Mouse (Mus musculus) heart, embryonic 15.5 days (tissue): ENCODE data around the gene Ppm1f. TPM values are rescaled to one million over a fixed set of nuclear protein-coding genes. Genes with fewer than 3 reads are reported as not detected.
"Not testable (repeated sequence)": the region's sequence is repeated elsewhere in the genome, so short reads cannot be mapped to it uniquely, and the experiment has no call there.

Source experiments
- ATAC-seq: fragments of 200-750 bp; cut with Nextera tagmentation; replicated peaks from 2 replicates; pipeline ENCODE4 v1.8.0; 2017; ENCODE audit warnings: low read depth, moderate TSS enrichment; ENCODE audit not compliant: insufficient number of reproducible peaks, insufficient read depth, low FRiP score
- H3K27ac ChIP-seq: fragments of 300-500 bp; sonication (generic); 2 replicates; pipeline ENCODE4 v1.5.1; 2015; ENCODE audit warnings: mild to moderate bottlenecking, inconsistent platforms
- H3K27me3 ChIP-seq: fragments of 300-500 bp; sonication (generic); 2 replicates; pipeline ENCODE4 v1.6.1; 2015; ENCODE audit warnings: inconsistent platforms
- H3K36me3 ChIP-seq: fragments of 300-500 bp; sonication (generic); 2 replicates; pipeline ENCODE4 v1.6.1; 2015; ENCODE audit warnings: mild to moderate bottlenecking, inconsistent platforms
- H3K4me1 ChIP-seq: fragments of 300-500 bp; sonication (generic); replicated peaks from 2 replicates; pipeline ENCODE4 v1.6.1; 2015; ENCODE audit warnings: inconsistent platforms
- H3K4me2 ChIP-seq: fragments of 300-500 bp; sonication (generic); 2 replicates; pipeline ENCODE4 v1.6.1; 2015; ENCODE audit warnings: inconsistent platforms, mild to moderate bottlenecking, moderate library complexity
- H3K4me3 ChIP-seq: fragments of 300-500 bp; sonication (generic); 2 replicates; pipeline ENCODE4 v1.5.1; 2015; ENCODE audit warnings: mild to moderate bottlenecking, inconsistent platforms
- H3K9ac ChIP-seq: fragments of 300-500 bp; sonication (generic); 2 replicates; pipeline ENCODE4 v1.6.1; 2015; ENCODE audit warnings: mild to moderate bottlenecking, inconsistent platforms
- H3K9me3 ChIP-seq: fragments of 300-500 bp; sonication (generic); replicated peaks from 2 replicates; pipeline ENCODE4 v1.6.1; 2016; ENCODE audit warnings: inconsistent platforms
- WGBS: fragments of 180-500 bp; shearing (Covaris S2); methylation state at CpG from one replicate; pipeline ENCODE4 v1.1.7; 2015; ENCODE audit warnings: mixed read lengths; 5-methylcytosine and 5-hydroxymethylcytosine counted together
- polyA plus RNA-seq: library from polyadenylated mRNA; unstranded; fragments of >200 nt; fragmentation: Nextera tagmentation; extraction: Ambion mirVana; gene quantifications from 2 replicates; pipeline ENCODE4 v1.2.1, GENCODE M21; 2015

The Ppm1f gene
- 23.4 and 28.8 TPM in 2 replicates for polyA plus RNA-seq

DNA sequence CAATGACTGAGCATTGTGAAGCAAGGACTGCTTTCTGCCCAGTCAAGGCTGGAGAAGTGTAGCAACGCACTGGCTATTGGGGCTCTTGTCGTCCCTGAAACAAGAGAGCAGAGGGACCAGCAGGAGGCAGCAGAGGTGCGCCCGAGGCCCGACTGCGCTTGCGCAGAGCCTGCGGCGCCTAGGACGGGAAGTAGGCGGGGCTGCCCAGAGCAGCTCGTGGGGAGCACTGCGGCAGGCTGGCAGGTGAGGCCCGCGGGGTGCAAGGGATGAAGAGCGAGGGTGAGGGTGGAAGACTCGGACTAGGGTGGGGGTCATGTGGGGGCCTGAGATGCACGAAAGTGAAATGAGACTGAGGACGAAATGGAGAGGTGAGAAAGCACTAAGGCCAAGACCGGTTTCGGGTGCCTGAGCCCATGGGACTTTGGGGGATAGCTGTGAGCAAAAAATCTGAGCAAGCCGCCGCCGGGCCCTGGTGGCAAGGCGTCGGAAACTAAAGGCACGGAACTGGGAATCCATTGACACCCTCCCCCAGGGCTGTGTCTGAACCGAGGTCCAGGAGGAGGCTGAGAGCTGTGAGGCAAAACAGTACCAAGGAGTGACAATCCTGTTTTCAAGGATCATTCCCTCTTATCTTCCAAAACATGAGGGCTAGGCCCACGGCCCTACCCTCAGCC lies at the start of gene Ppm1f:
TSS of gene Ppm1f (plus strand) at position 88 of the 674 bp plus-strand sequence.
- WGBS = under 1% methylated on average over 29 of the region's 29 CpGs
- ATAC-seq = peak; percentile 88
- H3K4me1 ChIP-seq = peaks cover 12% of the 10 kb centered on the region
- peak within 1 kb of the TSS; percentile 83 for H3K4me2 ChIP-seq
- H3K4me3 ChIP-seq = peak within 1 kb of the TSS; percentile 69
- H3K36me3 ChIP-seq = peaks cover 26% of the 10 kb centered on the region
- H3K27me3 ChIP-seq = no peaks in the 10 kb centered on the region
- H3K9ac ChIP-seq = peak within 1 kb of the TSS; percentile 70
- H3K9me3 ChIP-seq = no peaks in the 10 kb centered on the region
- peak within 1 kb of the TSS; percentile 66 for H3K27ac ChIP-seq

DNA sequence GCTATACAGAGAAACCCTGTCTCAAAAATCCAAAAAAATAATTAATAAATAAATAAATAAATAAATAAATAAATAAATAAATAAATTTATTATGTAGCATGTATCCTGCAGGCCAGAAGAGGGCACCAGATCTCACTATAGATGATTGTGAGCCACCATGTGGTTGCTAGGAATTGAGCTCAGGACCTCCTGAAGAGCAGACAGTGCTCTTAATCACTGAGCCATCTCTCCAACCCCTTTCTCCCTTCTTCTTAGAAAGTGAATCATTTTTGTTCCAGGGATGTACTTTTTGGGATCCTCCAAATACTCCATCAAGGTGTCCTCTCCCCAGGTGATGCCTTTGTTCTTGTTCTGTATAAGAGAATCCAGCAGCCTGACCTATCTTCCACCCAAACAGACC lies 47.1 kb upstream of the Ppm1f start:
- Histone ChIP-seq H3K27me3 (no peaks in the 10 kb centered on the region), H3K4me2 (no peak overlapping the region), H3K9me3 (no peaks in the 10 kb centered on the region), H3K9ac (no peak overlapping the region), H3K27ac (no peak overlapping the region), H3K4me1 (no peaks in the 10 kb centered on the region), H3K4me3 (no peak overlapping the region), H3K36me3 (no peaks in the 10 kb centered on the region)
- ATAC-seq = no peak

DNA sequence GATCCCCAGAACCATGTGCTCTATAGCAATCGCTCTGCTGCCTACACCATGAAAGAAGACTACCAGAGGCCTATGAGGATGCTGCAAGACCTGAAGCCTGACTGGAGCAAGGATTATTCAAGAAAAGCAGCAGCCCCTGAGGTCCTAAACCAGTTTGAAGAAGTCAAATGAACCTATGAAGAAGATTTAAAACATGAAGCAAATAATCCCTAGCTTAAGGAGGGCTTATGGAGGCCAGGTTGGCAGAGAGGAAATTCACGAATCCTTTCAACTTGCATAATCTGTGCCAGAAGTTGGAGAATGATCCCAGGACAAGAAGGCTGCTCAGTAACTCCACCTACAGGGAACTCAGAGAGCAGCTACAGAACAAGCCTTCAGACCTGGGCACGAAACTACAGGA lies 43.9 kb upstream of the Ppm1f start:
- Histone ChIP-seq H3K9ac (no peak overlapping the region), H3K4me1 (no peaks in the 10 kb centered on the region), H3K27ac (no peak overlapping the region), H3K36me3 (no peaks in the 10 kb centered on the region), H3K9me3 (no peaks in the 10 kb centered on the region), H3K4me2 (no peak overlapping the region), H3K27me3 (no peaks in the 10 kb centered on the region), H3K4me3 (no peak overlapping the region)
- WGBS = 79% methylated on average over 3 of the region's 3 CpGs
- ATAC-seq = no peak

DNA sequence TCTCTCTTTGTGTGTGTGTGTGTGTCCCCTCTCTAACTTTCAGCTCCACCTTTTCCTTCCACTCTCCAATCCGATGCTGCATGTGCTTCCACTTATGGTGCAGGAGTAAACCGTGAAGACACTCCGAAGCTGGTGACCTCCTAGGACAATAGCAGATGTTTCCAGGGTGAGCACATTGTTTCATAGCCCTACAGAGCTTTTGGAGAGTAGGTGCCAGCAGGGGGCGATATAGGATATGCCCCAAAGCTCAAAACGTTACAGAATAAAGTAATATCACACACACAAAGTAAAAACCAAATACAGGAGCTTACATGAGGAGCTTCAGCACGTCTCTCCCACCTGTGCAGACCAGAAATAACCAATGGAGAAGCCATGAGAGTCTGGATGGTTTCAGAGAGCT lies 41.4 kb upstream of the Ppm1f start:
- no peak overlapping the region for H3K4me2 ChIP-seq

DNA sequence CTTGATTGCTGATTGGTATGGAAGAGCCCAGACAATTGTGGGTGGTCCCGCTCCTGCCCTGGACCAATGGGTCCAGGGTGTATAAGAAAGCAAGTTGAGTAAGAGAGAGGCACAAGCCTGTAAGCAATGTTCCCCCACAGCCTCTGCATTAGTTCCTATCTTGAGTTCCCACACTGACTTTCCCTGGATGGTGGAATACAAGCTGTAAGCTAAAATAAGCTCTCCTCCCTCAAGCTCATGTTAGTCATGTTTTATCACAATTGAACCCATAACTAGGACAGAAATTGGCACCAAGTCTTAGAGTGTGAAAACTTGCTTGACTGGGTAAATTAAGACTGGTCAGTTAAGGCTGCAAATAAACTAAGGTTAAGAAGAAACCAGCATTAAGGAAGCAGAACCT lies 40.7 kb upstream of the Ppm1f start:
- no peak overlapping the region for H3K4me3 ChIP-seq
- no peak overlapping the region for H3K4me2 ChIP-seq
- H3K9ac ChIP-seq = no peak overlapping the region
- no peaks in the 10 kb centered on the region for H3K9me3 ChIP-seq
- WGBS = 93% methylated on average over 1 of the region's 1 CpGs
- no peaks in the 10 kb centered on the region for H3K36me3 ChIP-seq
- H3K27ac ChIP-seq = no peak overlapping the region
- ATAC-seq = no peak
- no peaks in the 10 kb centered on the region for H3K27me3 ChIP-seq
- H3K4me1 ChIP-seq = no peaks in the 10 kb centered on the region

More for the DNA sequence above, 41.4 kb upstream of the Ppm1f start:
- H3K27ac ChIP-seq = no peak overlapping the region
- no peak for ATAC-seq
- no peaks in the 10 kb centered on the region for H3K36me3 ChIP-seq
- no peaks in the 10 kb centered on the region for H3K27me3 ChIP-seq
- WGBS = 26% methylated on average over 6 of the region's 6 CpGs
- no peak overlapping the region for H3K4me3 ChIP-seq
- no peaks in the 10 kb centered on the region for H3K9me3 ChIP-seq
- no peaks in the 10 kb centered on the region for H3K4me1 ChIP-seq
- no peak overlapping the region for H3K9ac ChIP-seq

DNA sequence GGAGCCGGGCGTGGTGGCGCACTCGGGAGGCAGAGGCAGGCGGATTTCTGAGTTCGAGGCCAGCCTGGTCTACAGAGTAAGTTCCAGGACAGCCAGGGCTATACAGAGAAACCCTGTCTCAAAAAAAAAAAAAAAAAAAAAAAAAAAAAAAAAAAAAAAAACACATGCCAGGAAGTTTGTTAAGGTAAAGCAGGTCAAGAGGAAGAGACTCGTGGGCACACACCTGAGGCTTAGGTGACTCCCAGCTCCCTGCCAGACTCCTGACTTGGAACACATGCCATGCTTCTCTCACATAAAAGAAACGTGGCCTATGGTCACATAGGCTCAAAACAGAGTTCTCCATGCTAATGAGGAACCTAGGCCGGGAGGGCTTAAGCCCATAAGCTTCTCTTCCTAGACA lies 40.2 kb upstream of the Ppm1f start:
- not testable (repeated sequence) for H3K27ac ChIP-seq, H3K9ac ChIP-seq, H3K4me3 ChIP-seq, H3K4me1 ChIP-seq, H3K27me3 ChIP-seq, H3K9me3 ChIP-seq, ATAC-seq, H3K4me2 ChIP-seq, H3K36me3 ChIP-seq
- 81% methylated on average over 9 of the region's 9 CpGs for WGBS

DNA sequence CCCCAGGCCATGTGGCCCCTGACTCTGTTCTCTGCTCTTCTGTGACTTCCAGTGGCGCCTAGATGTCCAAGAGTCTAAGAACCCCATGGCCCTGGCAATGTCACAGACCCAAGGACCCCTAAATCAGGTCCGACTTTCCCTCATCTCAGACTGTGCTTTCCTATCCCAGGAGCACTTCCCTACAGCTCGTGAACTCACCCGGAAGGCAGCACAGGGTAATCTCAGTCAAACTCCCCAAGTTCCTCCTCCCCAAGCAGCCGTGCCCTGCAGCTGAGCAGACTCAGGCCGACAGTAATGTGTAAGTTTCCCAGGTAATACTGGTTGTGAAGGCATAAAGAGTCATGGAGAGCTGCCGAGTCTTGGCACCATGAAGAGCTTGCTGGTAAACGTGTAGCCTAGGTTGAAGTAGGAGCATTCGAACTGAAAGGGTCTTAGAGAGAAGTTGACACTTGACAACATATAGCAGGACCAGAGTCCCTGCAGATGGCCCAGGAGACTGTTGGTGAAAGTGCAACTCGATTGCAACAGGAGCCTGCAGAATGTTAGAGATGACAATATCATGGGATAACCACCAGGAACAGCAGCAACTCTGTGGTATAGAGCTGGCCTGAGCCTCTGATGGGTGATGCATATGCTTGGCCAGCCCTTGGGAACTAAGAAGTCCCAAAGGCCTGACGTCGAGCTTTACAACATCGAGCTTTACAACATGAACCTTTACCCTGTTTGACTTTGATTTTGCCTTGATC lies 39.4 kb upstream of the Ppm1f start:
- ATAC-seq = no peak
- 66% methylated on average over 13 of the region's 13 CpGs for WGBS
- no peak overlapping the region for H3K9ac ChIP-seq
- H3K4me2 ChIP-seq = no peak overlapping the region
- H3K36me3 ChIP-seq = no peaks in the 10 kb centered on the region
- no peaks in the 10 kb centered on the region for H3K4me1 ChIP-seq
- H3K9me3 ChIP-seq = no peaks in the 10 kb centered on the region
- H3K27me3 ChIP-seq = no peaks in the 10 kb centered on the region
- no peak overlapping the region for H3K27ac ChIP-seq
- H3K4me3 ChIP-seq = no peak overlapping the region

DNA sequence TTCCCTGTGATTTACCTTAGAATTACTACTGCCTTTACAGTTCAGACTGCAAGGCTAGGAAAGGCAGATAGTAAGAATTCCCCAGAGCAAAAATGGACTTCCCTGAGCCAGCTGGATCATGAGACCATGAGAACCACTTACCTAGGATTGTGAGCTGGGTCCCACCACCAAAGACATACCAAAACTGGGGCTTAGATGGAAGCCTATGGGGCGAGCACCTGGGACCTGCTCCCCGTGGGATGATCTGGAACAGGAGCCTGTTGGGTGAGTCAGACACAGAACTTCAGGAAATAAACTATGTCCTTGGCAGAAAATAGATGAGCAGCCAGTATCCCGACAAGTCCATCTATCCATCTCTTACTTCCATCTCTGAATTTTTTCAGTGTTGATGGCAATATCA lies 34.0 kb upstream of the Ppm1f start:
- ATAC-seq = no peak
- Histone ChIP-seq H3K4me2 (no peak overlapping the region), H3K27ac (no peak overlapping the region), H3K4me1 (peaks cover 3% of the 10 kb centered on the region; the same call in 1 of the 2 replicates), H3K9me3 (no peaks in the 10 kb centered on the region), H3K36me3 (no peaks in the 10 kb centered on the region), H3K9ac (no peak overlapping the region), H3K4me3 (no peak overlapping the region), H3K27me3 (no peaks in the 10 kb centered on the region)
- WGBS = 63% methylated on average over 3 of the region's 3 CpGs

DNA sequence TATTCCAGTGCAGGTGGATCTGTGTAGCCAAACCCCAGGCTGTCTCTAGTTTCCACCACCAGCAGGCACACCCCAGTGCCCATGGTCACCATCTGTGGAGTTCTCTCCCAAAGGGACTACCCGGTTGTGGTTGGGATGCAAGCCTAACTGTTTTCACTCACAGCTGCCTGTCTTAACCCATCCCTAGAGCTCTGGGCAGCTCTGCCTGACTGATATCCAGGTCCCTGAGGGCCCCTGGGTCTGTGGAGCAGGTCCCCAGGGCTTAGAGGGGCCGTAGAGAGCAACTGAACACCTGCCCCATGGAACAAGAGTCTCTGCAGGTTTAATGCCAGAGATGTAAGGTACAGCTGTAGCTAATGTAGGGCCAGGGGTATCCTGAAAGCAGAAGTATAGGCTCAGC lies 32.3 kb upstream of the Ppm1f start, which contains the start of gene Igll1:
TSS of gene Igll1 (minus strand) at position 8 of the 400 bp plus-strand sequence.
- no peaks in the 10 kb centered on the region for H3K9me3 ChIP-seq
- no peak within 1 kb of the TSS for H3K4me3 ChIP-seq
- WGBS = 57% methylated on average over 2 of the region's 2 CpGs
- H3K4me2 ChIP-seq = no peak within 1 kb of the TSS
- no peak within 1 kb of the TSS for H3K9ac ChIP-seq
- peaks cover 3% of the 10 kb centered on the region; the same call in 1 of the 2 replicates for H3K4me1 ChIP-seq
- ATAC-seq = no peak
- no peak within 1 kb of the TSS for H3K27ac ChIP-seq
- H3K36me3 ChIP-seq = no peaks in the 10 kb centered on the region
- H3K27me3 ChIP-seq = no peaks in the 10 kb centered on the region

DNA sequence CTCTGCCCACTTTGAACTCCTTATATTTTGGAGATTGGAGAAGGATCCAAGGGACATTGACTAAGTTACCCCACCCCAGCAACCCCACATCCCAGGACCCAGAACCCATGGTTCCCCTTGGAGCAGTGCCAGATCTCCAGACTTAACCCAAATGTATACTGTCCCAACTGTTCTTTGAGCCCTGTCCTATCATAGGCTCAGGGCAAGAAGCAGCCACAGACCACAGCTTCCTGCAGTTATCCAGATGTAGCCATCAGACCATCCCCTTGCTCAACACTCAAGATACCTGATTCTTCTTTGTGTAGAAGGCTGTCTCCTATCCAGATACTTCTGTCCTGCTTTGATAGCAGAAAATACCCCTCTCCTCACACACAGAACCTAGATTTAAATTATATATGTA lies 31.1 kb upstream of the Ppm1f start:
- H3K36me3 ChIP-seq = no peaks in the 10 kb centered on the region
- H3K27ac ChIP-seq = no peak overlapping the region
- no peaks in the 10 kb centered on the region for H3K9me3 ChIP-seq
- no peak overlapping the region for H3K4me3 ChIP-seq
- no peak for ATAC-seq
- no peak overlapping the region for H3K4me2 ChIP-seq
- H3K4me1 ChIP-seq = peaks cover 5% of the 10 kb centered on the region
- no peak overlapping the region for H3K9ac ChIP-seq
- no peaks in the 10 kb centered on the region for H3K27me3 ChIP-seq

DNA sequence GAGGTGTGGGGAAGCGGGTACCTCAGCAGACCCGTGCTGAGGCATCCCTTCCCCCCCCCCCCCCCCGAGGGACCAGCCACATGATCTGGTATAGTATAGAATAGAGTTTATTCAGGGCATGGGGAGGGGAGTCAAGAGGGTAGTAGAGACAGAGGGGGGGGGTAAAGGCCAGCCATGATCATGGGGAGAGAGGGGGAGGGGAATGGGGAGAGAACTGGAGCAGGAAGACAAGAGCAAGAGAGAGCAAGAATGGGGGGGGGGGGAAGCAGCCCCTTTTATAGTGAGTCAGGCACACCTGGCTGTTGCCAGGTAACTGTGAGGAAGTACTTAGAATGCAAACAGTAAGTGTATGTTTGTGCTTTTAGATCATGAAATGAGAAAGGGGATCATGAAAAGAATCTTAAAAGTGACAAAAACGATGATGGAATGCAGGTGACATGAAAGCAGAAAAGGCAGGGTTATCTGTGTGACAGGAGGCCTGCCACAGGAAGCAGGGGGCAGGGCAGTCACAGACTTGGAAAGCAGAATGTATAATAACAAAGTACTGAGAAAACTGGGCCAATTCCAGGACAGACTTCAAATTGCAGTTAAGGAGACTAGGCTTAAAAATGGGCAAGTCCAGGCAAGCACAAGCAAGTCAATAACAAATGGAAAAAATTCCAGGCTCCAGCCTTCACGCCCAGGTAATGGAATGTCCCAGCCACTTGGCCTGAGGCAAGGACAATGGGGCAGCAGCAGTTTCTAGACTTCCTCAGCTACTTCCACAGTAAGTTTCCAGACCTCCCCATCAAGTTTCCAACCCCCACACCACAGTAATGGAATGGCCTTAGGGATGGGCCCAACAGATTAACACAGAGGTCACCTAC lies 30.3 kb upstream of the Ppm1f start:
- Histone ChIP-seq H3K27ac (peak overlapping the region; percentile 34), H3K4me2 (no peak overlapping the region), H3K9ac (no peak overlapping the region), H3K4me3 (no peak overlapping the region), H3K27me3 (no peaks in the 10 kb centered on the region), H3K9me3 (no peaks in the 10 kb centered on the region), H3K4me1 (peaks cover 7% of the 10 kb centered on the region), H3K36me3 (no peaks in the 10 kb centered on the region)
- ATAC-seq = no peak
- 40% methylated on average over 4 of the region's 5 CpGs for WGBS
